Mouse (Mus musculus) kidney, adult 2 months (tissue): ENCODE measurements around the gene Fam25c.

Source experiments
- CTCF ChIP-seq: fragments of 200-500 bp; conservative IDR thresholded peaks from 2 replicates; pipeline ENCODE4 v1.5.1; 2011; ENCODE audit warnings: low read depth, mild to moderate bottlenecking, control low read depth, low read length, moderate library complexity, mixed read lengths; ENCODE audit not compliant: insufficient read depth, insufficient read length
- POLR2A ChIP-seq: fragments of 200-500 bp; IDR thresholded peaks from one replicate; pipeline ENCODE4 v1.6.1; 2011; ENCODE audit warnings: low read depth, low read length, control low read depth

GRCm38 (mm10) chr14:34359676-34360244 lies 4.5 kb upstream of the Fam25c start:
- TF ChIP-seq CTCF: no peak
- no peak for TF ChIP-seq POLR2A
